Mouse (Mus musculus): ENCODE measurements at regions not wholly inside any gene's neighbourhood (a gene's known extent, or its start where the extent isn't known, plus 50 kb on each side); places are given as distances from the start of the nearest gene placed in this dataset.

DNA sequence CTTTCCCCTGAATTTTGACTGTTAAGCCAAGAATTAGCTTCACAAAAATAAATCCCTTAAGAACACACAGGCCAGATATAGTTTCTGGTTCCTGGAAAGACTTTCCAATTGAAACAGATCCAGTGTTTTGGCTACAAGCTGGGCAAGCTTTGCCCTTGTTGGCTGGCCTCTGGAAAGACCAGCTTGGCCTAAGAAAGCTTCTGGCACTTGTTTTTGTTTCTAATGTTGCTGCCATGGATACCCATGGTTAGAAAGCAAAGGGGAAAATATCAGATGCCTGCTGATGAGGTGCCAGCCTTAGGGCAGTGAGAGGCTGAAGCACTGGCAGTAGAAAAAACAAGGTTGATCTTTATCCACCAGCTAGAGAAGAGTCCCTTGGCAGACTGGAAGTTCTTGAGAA lies 228.2 kb downstream of the Klhl13 start:
- no peak overlapping the region for H3K27ac ChIP-seq (ENCODE audit: control insufficient read depth, low read depth, low read length)
- H3K27me3 ChIP-seq (ENCODE audit: control insufficient read depth in 1 of 2, insufficient read depth in 2 of 2, low read length in 2 of 2) = no peaks in the 10 kb centered on the region
- H3K9ac ChIP-seq (ENCODE audit: control insufficient read depth, low read depth, low read length, poor library complexity, severe bottlenecking) = no peak overlapping the region
- H3K36me3 ChIP-seq (ENCODE audit: control insufficient read depth in 1 of 2, insufficient read depth in 2 of 2, low read length in 2 of 2) = no peaks in the 10 kb centered on the region
- H3K4me3 ChIP-seq (ENCODE audit: control insufficient read depth in 1 of 2, insufficient read depth in 1 of 2, low read depth in 2 of 2, low read length in 2 of 2) = no peak overlapping the region
- no peaks in the 10 kb centered on the region for H3K4me1 ChIP-seq (ENCODE audit: control insufficient read depth in 1 of 2, insufficient read depth in 2 of 2, low read length in 2 of 2)
- no peak for TF ChIP-seq GATA1 (IDR thresholded peaks at IDR 0.05; ENCODE audit: low read depth, low read length)
- no peak for TF ChIP-seq RCOR1 (IDR thresholded peaks at IDR 0.05; ENCODE audit: low read depth, low read length)
- TF ChIP-seq UBTF (IDR thresholded peaks at IDR 0.05; ENCODE audit: borderline replicate concordance, insufficient read depth, low read depth, low read length) = no peak
- TF ChIP-seq USF2 (IDR thresholded peaks at IDR 0.05; ENCODE audit: borderline replicate concordance in 1 of 2, insufficient read depth in 1 of 2, low read depth in 1 of 2, low read length in 2 of 2) = no peak
- TF ChIP-seq USF1 (IDR thresholded peaks at IDR 0.05; ENCODE audit: low read depth, low read length) = no peak
- no peak for TF ChIP-seq MAZ (IDR thresholded peaks at IDR 0.05; ENCODE audit: low read depth, low read length)
- TF ChIP-seq POLR2AphosphoS2 (IDR thresholded peaks at IDR 0.05; ENCODE audit: low read length) = no peak
- H3K9me3 ChIP-seq (replicated peaks; ENCODE audit: insufficient read depth, low read length) = no peaks in the 10 kb centered on the region
- no peaks in the 10 kb centered on the region for H3K79me2 ChIP-seq (ENCODE audit: control insufficient read depth, insufficient read depth, low read length, poor library complexity)
- no peak for DNase-seq (ENCODE audit: low read depth, low spot score)

DNA sequence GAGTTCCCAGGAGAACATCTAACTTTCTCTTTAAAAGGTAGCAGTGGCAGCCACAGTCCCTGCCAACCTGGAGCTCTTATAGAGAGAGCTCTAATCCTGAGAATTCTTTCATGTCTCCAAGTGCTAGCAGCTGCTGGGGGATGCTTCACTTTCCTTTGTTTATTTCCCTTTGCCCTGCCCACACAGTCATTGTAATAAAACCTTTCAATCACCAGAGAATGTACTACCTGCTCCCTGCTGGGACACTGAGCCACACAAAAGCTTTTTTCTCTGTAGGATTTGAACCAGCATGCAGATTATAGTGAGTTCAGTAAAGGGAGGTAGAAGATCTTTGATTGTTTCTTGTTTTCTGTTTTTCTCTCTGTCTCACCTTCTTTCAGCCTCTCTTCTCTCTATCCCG lies 269.0 kb downstream of the Klhl13 start:
- Histone ChIP-seq H3K27ac (ENCODE audit: control insufficient read depth, low read depth, low read length) (no peak overlapping the region), H3K79me2 (ENCODE audit: control insufficient read depth, insufficient read depth, low read length, poor library complexity) (no peaks in the 10 kb centered on the region), H3K4me1 (ENCODE audit: control insufficient read depth in 1 of 2, insufficient read depth in 2 of 2, low read length in 2 of 2) (no peaks in the 10 kb centered on the region), H3K9me3 (replicated peaks; ENCODE audit: insufficient read depth, low read length) (no peaks in the 10 kb centered on the region), H3K4me3 (ENCODE audit: control insufficient read depth in 1 of 2, insufficient read depth in 1 of 2, low read depth in 2 of 2, low read length in 2 of 2) (no peak overlapping the region), H3K9ac (ENCODE audit: control insufficient read depth, low read depth, low read length, poor library complexity, severe bottlenecking) (no peak overlapping the region), H3K36me3 (ENCODE audit: control insufficient read depth in 1 of 2, insufficient read depth in 2 of 2, low read length in 2 of 2) (no peaks in the 10 kb centered on the region), H3K27me3 (ENCODE audit: control insufficient read depth in 1 of 2, insufficient read depth in 2 of 2, low read length in 2 of 2) (no peaks in the 10 kb centered on the region)
- no peak for TF ChIP-seq GABPA (IDR thresholded peaks at IDR 0.05; ENCODE audit: low read depth, low read length)
- TF ChIP-seq MYB (IDR thresholded peaks at IDR 0.05; ENCODE audit: low read depth, low read length) = no peak
- DNase-seq (ENCODE audit: low read depth, low spot score) = no peak

DNA sequence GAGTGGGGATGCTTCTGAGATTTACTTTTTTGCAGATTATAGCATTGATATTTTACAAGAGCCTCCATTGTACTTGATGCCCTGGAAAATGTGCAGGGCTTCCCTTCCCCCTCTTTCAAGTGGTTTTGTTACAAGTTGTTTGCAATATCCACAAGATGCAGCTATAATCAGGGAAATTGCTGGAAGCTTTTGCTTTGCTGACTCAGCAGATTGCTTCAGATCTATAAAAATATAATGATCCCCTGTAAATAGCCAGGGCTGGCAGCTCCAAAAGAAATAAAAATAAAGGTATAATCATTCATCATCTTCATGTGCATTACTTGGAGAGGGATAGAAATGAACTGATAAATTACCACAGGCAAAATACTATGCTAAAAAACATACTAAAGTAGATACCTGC lies 272.1 kb downstream of the Klhl13 start:
- TF ChIP-seq TBP (IDR thresholded peaks at IDR 0.05; ENCODE audit: low read depth, low read length) (no peak), UBTF (IDR thresholded peaks at IDR 0.05; ENCODE audit: borderline replicate concordance, insufficient read depth, low read depth, low read length) (no peak), MAFK (IDR thresholded peaks at IDR 0.05; ENCODE audit: borderline replicate concordance, low read depth, low read length) (peak; percentile 59; the same call in 1 of the 2 replicates)
- Histone ChIP-seq H3K9me3 (replicated peaks; ENCODE audit: insufficient read depth, low read length) (no peaks in the 10 kb centered on the region), H3K79me2 (ENCODE audit: control insufficient read depth, insufficient read depth, low read length, poor library complexity) (no peaks in the 10 kb centered on the region), H3K4me3 (ENCODE audit: control insufficient read depth in 1 of 2, insufficient read depth in 1 of 2, low read depth in 2 of 2, low read length in 2 of 2) (no peak overlapping the region), H3K27me3 (ENCODE audit: control insufficient read depth in 1 of 2, insufficient read depth in 2 of 2, low read length in 2 of 2) (no peaks in the 10 kb centered on the region), H3K9ac (ENCODE audit: control insufficient read depth, low read depth, low read length, poor library complexity, severe bottlenecking) (no peak overlapping the region), H3K27ac (ENCODE audit: control insufficient read depth, low read depth, low read length) (no peak overlapping the region), H3K4me1 (ENCODE audit: control insufficient read depth in 1 of 2, insufficient read depth in 2 of 2, low read length in 2 of 2) (no peaks in the 10 kb centered on the region), H3K36me3 (ENCODE audit: control insufficient read depth in 1 of 2, insufficient read depth in 2 of 2, low read length in 2 of 2) (no peaks in the 10 kb centered on the region)
- DNase-seq (ENCODE audit: low read depth, low spot score) = no peak

Measured in MEL (cell line).